Mouse (Mus musculus) brain, adult 2 months (tissue): ENCODE measurements at regions not wholly inside any gene's neighbourhood (a gene's known extent, or its start where the extent isn't known, plus 50 kb on each side); places are given as distances from the start of the nearest gene placed in this dataset.
A peak's percentile ranks its signal among the peaks of the same experiment; 100 is the strongest.

Source experiments
- DNase-seq: peaks from one replicate; pipeline ENCODE4 v3.0.0; 2011; ENCODE audit warnings: low read depth, low spot score

DNA sequence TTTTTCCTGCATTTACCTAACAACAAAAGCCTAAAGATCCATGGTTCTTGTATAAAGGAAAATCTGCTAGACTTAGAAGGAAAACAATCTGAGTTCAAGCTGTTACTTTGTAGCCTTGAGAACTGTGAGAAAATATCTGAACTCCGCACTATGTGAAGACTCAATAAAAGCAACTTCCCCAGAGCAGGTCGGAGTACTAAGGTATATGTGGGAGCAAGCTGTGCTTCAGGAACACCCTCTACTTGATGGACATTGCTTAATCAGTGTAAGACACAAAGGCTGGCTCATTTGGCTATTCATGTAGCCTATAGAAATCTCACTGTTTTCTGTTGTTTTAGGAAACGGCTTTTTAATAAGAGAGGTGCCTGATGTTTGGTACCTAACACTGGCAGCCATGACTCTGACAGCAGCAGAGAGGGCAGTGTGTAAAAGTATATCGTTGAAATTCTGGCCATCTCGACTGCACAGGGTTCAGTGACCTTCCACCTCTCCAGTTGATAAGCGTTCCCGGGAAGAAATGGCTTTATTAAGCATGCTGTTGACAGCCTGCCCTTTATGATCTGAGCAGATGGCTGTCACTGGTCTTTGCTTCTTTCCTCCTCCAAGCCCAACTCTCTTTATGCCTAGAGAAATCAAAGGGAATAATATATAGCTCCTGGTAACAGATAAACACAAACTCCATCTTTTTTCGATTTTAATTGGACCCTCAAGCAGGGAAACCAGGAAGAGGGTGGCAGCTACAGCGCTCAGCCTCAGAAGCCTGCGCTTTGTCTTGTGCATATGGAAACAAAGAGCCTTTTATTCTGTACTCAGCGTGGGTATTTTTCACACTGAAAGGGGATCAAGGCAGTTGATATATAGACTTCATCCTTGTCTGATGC, 443.7 kb upstream of the Sel1l start:
- DNase-seq = no peak

- no peak for DNase-seq
Measured at GRCm38 (mm10) chr12:92291490-92291889, 442.5 kb upstream of the Sel1l start.

GRCm38 (mm10) chr12:92285511-92285910, 436.6 kb upstream of the Sel1l start:
- DNase-seq = no peak

GRCm38 (mm10) chr12:92280470-92280869, 431.5 kb upstream of the Sel1l start:
- DNase-seq = no peak

GRCm38 (mm10) chr12:92251962-92252361, 403.0 kb upstream of the Sel1l start:
- no peak for DNase-seq

- peak; percentile 36 for DNase-seq
Measured at GRCm38 (mm10) chr12:92246790-92247451, 398.0 kb upstream of the Sel1l start.

DNA sequence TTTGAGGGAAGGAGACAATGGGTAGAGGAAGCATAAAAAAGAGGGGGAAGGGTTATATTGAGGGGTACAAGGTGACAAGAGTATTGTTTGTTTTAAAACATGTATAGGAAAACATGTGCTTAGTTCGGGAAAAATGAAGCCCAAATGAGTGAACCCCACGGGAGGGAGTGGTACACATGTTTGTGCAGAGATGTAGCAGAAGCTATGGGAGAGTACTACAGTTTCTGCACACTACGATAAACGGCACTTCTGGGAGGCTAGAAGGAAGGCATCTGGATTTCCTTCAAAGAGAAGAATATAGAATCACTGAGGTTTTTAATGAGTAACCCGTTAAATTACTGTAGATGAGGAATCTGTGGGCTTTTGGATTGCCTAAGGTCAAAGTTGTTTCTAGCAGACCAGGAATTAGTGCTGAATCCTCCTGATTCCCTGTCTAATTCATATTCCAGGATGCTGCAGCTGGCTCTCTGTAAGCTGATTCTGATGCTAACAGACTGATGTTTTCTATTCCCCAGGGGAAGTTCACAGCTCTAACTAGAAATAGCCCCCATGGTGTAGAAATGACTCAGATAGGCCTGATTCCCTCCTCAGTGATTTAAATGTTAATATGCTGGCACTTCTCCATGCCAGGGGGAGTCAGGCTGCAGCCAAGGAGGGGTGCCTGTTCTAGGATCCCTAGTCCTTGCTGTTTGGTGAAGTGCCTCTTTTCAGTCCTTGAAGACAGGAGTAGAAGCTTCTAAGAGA, 391.2 kb upstream of the Sel1l start:
- peak; percentile 69 for DNase-seq

- no peak for DNase-seq
Measured at GRCm38 (mm10) chr12:92233650-92234408, 384.9 kb upstream of the Sel1l start.

DNA sequence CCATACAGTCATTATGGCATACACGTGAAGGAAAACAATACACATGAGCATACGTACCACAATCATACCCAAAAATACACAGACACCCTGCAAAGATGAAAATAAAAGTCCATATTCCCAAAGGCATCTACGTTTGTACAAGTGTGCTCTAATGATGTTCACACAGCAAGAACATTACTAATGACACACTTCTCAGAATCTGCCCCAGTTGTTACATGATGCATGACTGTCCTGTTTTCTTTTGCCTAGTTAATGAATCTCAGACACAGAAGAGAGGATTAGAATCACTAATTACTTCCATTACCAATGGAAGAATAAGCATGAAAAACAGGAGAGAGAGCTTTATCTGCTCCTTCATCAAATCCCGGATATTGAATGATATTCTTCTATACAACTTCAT, 379.6 kb upstream of the Sel1l start:
- DNase-seq = no peak

DNA sequence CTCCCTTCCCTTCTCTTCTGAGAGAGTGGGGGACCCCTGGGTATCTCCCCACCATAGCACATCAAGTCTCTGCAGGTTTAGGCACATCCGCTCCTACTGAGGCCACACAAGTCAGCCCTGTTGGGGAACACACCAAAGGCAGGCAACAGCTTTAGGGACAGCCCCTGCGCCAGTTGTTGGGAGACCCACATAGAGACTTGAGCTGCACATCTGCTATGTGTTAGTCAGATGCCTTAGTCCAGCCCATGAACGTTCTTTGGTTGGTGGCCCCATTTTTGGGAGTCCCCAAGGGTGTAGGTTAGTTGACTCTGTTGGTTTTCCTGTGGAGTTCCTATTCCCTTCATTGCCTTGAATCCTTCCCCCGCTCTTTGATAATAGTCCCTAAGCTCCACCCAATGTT, 354.4 kb upstream of the Sel1l start:
- no peak for DNase-seq

DNA sequence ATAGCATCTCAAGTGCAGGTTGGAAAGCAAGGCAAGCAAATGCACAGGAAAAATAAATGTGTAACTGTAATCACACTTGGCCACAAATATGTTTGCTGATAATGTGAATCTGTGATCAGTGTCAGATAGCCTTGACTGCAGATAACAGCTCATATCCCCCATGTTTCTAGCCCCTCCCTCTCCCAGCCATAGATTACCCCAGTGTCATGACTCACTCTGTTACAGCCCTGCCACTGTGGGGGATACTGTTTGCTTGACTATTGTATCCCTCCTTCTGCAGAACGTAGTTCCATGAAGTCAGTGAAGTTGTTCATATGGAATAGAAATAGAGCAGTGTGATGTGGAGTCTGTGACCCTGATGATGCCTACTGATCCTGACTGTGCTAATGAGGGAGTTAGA, 351.6 kb upstream of the Sel1l start:
- DNase-seq = no peak

- peak; percentile 23 for DNase-seq
Measured at GRCm38 (mm10) chr12:92198738-92199477, 350.0 kb upstream of the Sel1l start.

- no peak for DNase-seq
Measured at GRCm38 (mm10) chr12:92193934-92194685, 345.2 kb upstream of the Sel1l start.

DNA sequence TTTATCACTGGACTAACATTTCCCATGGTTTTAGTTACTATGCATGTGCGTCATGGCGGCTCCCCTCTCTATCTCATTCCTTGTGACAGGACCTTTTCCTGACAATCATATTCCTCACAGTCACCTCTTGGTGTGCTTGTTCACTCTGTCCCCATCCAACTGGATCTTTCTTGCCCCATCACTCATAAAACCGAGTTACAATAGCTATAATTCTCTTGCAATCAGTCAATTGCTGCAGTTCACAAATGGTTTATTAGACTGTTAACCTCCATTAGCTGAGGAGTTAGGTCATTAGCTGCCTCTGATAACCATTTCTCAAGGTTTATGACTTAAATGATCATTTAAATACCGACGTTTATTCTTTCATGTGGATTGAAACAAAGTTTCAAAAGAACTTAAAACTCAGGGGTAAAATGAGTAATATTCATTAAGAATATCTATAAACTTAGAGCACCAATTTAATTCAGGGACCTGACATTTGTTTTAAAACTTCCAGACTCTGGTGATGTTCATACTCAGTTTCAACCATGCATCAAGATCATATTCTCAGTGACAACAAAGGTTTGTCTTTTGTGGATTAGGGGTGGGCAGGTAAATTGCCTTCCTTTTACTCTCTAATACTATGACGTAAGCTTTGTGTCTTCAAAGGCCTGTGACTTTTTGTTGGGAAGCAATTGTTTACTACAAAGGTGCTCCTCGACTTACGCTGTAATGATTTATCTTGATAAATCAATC, 344.4 kb upstream of the Sel1l start:
- no peak for DNase-seq

GRCm38 (mm10) chr12:92189022-92189421, 340.1 kb upstream of the Sel1l start:
- DNase-seq = peak; percentile 20

GRCm38 (mm10) chr12:92187133-92187482, 338.2 kb upstream of the Sel1l start:
- no peak for DNase-seq

- DNase-seq = no peak
Measured at GRCm38 (mm10) chr12:92186448-92187132, 337.6 kb upstream of the Sel1l start.

DNA sequence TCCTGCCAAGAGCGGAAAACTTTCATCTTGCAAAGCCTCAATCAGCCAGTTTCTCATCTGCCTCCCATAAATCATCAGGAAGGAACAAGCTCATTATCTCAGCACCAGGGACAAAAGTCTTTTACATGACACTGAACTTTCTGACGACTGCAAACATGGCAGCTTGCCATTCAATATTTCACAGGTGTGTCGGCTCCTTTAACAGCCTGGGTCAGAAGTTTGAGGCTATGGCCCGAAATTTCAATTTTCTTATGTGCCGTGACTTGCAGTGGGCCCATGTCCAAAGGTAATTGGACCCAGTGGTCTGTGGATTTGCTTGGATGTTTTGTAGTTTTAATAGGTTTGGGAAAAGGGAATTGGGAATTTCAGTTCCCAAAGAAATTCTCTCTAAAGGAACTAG, 330.3 kb upstream of the Sel1l start:
- DNase-seq = no peak

- DNase-seq = no peak
Measured at GRCm38 (mm10) chr12:92156726-92157125, 307.8 kb upstream of the Sel1l start.
